Mouse (Mus musculus): Measurements from ENCODE around the gene Slc25a21. TPM values are rescaled to one million over a fixed set of nuclear protein-coding genes. Genes with fewer than 3 reads are reported as not detected.

Slc25a21 gene
- polyA plus RNA-seq, 1 experiment from 2014 or later = not detected

DNA sequence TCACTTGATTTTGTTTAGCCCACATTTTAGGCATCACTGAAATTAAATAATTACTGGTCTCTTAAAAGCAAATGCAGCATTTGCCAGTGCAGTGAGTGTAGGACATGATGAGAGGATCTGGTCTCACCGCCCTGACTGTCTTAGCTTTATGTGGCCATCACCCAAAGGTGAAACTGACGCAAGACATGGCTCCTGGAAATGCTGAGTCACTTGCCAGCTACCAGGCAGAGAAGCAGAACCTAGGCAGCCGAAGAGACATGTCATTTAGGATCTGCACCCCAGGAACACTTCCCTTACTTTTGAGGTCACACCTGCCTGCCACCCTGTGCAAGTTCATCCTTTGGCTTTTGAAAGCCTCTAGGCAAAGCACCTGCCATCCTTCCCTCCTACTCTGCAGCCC is 180.4 kb downstream of the Slc25a21 start:
- H3K9me3 ChIP-seq (ENCODE audit: control insufficient read depth, low read length) = no peaks in the 10 kb centered on the region
- H3K27me3 ChIP-seq (ENCODE audit: control insufficient read depth, insufficient read depth, low read length) = no peaks in the 10 kb centered on the region
- 87% methylated on average over 3 of the region's 3 CpGs for WGBS
- ATAC-seq (ENCODE audit: low FRiP score, low TSS enrichment) (no peak), DNase-seq (no peak)
- H3K4me3 ChIP-seq (replicated peaks; ENCODE audit: low read depth, low read length) = no peak overlapping the region
- H3K36me3 ChIP-seq (ENCODE audit: control insufficient read depth, insufficient read depth, low read length) = no peaks in the 10 kb centered on the region
- no peak overlapping the region for H3K27ac ChIP-seq (replicated peaks; ENCODE audit: low read depth, low read length)
- no peak overlapping the region for H3K4me2 ChIP-seq (ENCODE audit: low read length)
- no peaks in the 10 kb centered on the region for H3K4me1 ChIP-seq (ENCODE audit: control insufficient read depth, insufficient read depth, low read length)
- no peak overlapping the region for H3K9ac ChIP-seq (replicated peaks; ENCODE audit: low read length)

DNA sequence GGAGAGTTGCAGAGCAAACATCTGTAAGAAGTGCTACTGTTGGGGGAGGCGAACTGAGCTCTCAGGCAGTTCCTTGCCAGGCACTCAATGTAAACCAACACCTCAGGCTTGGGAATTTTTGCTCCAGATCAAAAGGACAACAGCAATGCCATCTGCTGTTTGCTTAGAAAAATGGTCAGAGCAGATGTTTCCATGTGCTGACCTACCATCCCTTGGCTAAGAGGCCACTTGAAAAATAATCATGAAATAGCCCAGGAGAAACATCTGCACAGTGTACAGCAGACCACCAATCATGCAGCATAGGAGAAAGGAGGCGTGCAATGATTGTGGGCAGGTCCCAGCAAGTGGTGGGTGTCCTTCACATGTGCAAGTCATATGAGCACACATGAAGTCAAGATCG is 180.9 kb downstream of the Slc25a21 start:
- Histone ChIP-seq H3K27ac (replicated peaks; ENCODE audit: low read depth, low read length) (no peak overlapping the region), H3K9ac (replicated peaks; ENCODE audit: low read length) (no peak overlapping the region), H3K4me3 (replicated peaks; ENCODE audit: low read depth, low read length) (no peak overlapping the region), H3K4me2 (ENCODE audit: low read length) (no peak overlapping the region), H3K27me3 (ENCODE audit: control insufficient read depth, insufficient read depth, low read length) (no peaks in the 10 kb centered on the region), H3K9me3 (ENCODE audit: control insufficient read depth, low read length) (no peaks in the 10 kb centered on the region), H3K36me3 (ENCODE audit: control insufficient read depth, insufficient read depth, low read length) (no peaks in the 10 kb centered on the region), H3K4me1 (ENCODE audit: control insufficient read depth, insufficient read depth, low read length) (no peaks in the 10 kb centered on the region)
- DNase-seq = no peak
- no peak for ATAC-seq (ENCODE audit: low FRiP score, low TSS enrichment)
- WGBS = 83% methylated on average over 3 of the region's 3 CpGs

- no peaks in the 10 kb centered on the region for H3K4me1 ChIP-seq (ENCODE audit: control insufficient read depth, insufficient read depth, low read length)
- WGBS = 66% methylated on average over 11 of the region's 11 CpGs
- H3K9ac ChIP-seq (replicated peaks; ENCODE audit: low read length) = no peak overlapping the region
- no peak overlapping the region for H3K4me3 ChIP-seq (replicated peaks; ENCODE audit: low read depth, low read length)
- H3K27ac ChIP-seq (replicated peaks; ENCODE audit: low read depth, low read length) = no peak overlapping the region
- H3K36me3 ChIP-seq (ENCODE audit: control insufficient read depth, insufficient read depth, low read length) = no peaks in the 10 kb centered on the region
- H3K27me3 ChIP-seq (ENCODE audit: control insufficient read depth, insufficient read depth, low read length) = no peaks in the 10 kb centered on the region
- ATAC-seq (ENCODE audit: low FRiP score, low TSS enrichment) (no peak), DNase-seq (no peak)
- no peaks in the 10 kb centered on the region for H3K9me3 ChIP-seq (ENCODE audit: control insufficient read depth, low read length)
- H3K4me2 ChIP-seq (ENCODE audit: low read length) = no peak overlapping the region
Measured at GRCm38 (mm10) chr12:57009010-57009409, 188.3 kb downstream of the Slc25a21 start.

- no peaks in the 10 kb centered on the region for H3K4me1 ChIP-seq (ENCODE audit: control insufficient read depth, insufficient read depth, low read length)
- no peaks in the 10 kb centered on the region for H3K27me3 ChIP-seq (ENCODE audit: control insufficient read depth, insufficient read depth, low read length)
- H3K27ac ChIP-seq (replicated peaks; ENCODE audit: low read depth, low read length) = no peak overlapping the region
- no peak overlapping the region for H3K4me2 ChIP-seq (ENCODE audit: low read length)
- WGBS = 11% methylated on average over 5 of the region's 5 CpGs
- H3K9me3 ChIP-seq (ENCODE audit: control insufficient read depth, low read length) = no peaks in the 10 kb centered on the region
- peak; percentile 85 for DNase-seq
- no peak overlapping the region for H3K9ac ChIP-seq (replicated peaks; ENCODE audit: low read length)
- no peaks in the 10 kb centered on the region for H3K36me3 ChIP-seq (ENCODE audit: control insufficient read depth, insufficient read depth, low read length)
- H3K4me3 ChIP-seq (replicated peaks; ENCODE audit: low read depth, low read length) = no peak overlapping the region
- ATAC-seq (ENCODE audit: low FRiP score, low TSS enrichment) = no peak
Measured at GRCm38 (mm10) chr12:56986049-56986448, 211.2 kb downstream of the Slc25a21 start.

DNA sequence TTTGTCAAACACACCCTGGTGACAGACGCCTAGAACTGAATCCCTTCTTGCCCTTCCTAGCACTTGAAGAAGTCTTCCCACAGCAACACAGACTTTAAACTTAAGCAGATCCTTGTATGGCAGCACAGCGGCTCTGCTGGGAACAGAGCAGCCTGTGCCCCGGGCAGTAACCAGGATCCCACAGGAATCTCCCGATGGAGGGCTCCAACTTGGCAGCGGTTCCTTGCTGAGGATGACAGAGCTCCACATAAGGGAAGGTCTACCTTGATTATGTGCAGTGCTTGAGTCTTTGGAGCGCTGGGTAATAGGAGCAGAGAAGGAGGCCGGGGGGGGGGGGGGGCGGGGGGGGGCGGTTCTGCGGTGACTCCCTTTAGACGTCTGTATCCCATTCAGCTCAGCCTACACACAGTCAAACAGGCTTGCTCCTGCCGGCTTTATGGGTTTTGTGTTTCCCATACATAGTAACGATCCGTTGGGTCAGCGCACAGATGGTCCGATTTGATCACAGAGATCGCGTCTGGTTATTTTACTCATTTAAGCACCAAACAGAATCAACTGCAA is 215.1 kb downstream of the Slc25a21 start:
- no peak for DNase-seq
- Histone ChIP-seq H3K4me2 (ENCODE audit: low read length) (no peak overlapping the region), H3K36me3 (ENCODE audit: control insufficient read depth, insufficient read depth, low read length) (no peaks in the 10 kb centered on the region), H3K27me3 (ENCODE audit: control insufficient read depth, insufficient read depth, low read length) (no peaks in the 10 kb centered on the region), H3K27ac (replicated peaks; ENCODE audit: low read depth, low read length) (no peak overlapping the region), H3K4me3 (replicated peaks; ENCODE audit: low read depth, low read length) (no peak overlapping the region), H3K9ac (replicated peaks; ENCODE audit: low read length) (no peak overlapping the region), H3K4me1 (ENCODE audit: control insufficient read depth, insufficient read depth, low read length) (no peaks in the 10 kb centered on the region), H3K9me3 (ENCODE audit: control insufficient read depth, low read length) (no peaks in the 10 kb centered on the region)
- 79% methylated on average over 16 of the region's 18 CpGs for WGBS
- ATAC-seq (ENCODE audit: low FRiP score, low TSS enrichment) = no peak

GRCm38 (mm10) chr12:56975256-56975655 is 222.0 kb downstream of the Slc25a21 start:
- H3K4me2 ChIP-seq (ENCODE audit: low read length) = no peak overlapping the region
- no peak for DNase-seq
- WGBS = 97% methylated on average over 6 of the region's 6 CpGs
- H3K27ac ChIP-seq (replicated peaks; ENCODE audit: low read depth, low read length) = no peak overlapping the region
- no peaks in the 10 kb centered on the region for H3K9me3 ChIP-seq (ENCODE audit: control insufficient read depth, low read length)
- no peak overlapping the region for H3K9ac ChIP-seq (replicated peaks; ENCODE audit: low read length)
- no peak for ATAC-seq (ENCODE audit: low FRiP score, low TSS enrichment)
- H3K4me3 ChIP-seq (replicated peaks; ENCODE audit: low read depth, low read length) = no peak overlapping the region
- H3K27me3 ChIP-seq (ENCODE audit: control insufficient read depth, insufficient read depth, low read length) = no peaks in the 10 kb centered on the region
- H3K36me3 ChIP-seq (ENCODE audit: control insufficient read depth, insufficient read depth, low read length) = no peaks in the 10 kb centered on the region
- no peaks in the 10 kb centered on the region for H3K4me1 ChIP-seq (ENCODE audit: control insufficient read depth, insufficient read depth, low read length)

DNA sequence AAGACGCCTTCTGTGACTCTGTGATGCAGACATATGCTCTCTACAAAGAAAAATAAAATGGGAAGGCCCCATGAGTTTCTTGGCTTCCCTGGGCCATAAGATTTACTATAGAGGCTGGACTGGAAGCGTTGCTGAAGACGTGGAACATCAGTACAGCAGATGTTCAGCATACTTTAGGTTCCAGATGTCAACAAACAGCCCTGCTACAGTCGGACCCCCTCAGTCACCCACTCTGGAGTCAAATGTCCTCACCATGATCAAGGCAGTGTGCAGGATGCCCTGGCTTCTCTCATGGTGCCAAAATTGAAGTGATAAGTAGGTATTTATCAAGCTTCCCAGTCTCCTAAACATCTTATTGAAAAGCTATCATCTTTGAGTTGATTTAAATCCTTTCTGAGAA is 234.0 kb downstream of the Slc25a21 start:
- no peak overlapping the region for H3K27ac ChIP-seq (replicated peaks; ENCODE audit: low read depth, low read length)
- H3K9ac ChIP-seq (replicated peaks; ENCODE audit: low read length) = no peak overlapping the region
- H3K4me1 ChIP-seq (ENCODE audit: control insufficient read depth, insufficient read depth, low read length) = no peaks in the 10 kb centered on the region
- H3K36me3 ChIP-seq (ENCODE audit: control insufficient read depth, insufficient read depth, low read length) = no peaks in the 10 kb centered on the region
- no peaks in the 10 kb centered on the region for H3K9me3 ChIP-seq (ENCODE audit: control insufficient read depth, low read length)
- no peaks in the 10 kb centered on the region for H3K27me3 ChIP-seq (ENCODE audit: control insufficient read depth, insufficient read depth, low read length)
- DNase-seq = no peak
- H3K4me2 ChIP-seq (ENCODE audit: low read length) = no peak overlapping the region
- H3K4me3 ChIP-seq (replicated peaks; ENCODE audit: low read depth, low read length) = no peak overlapping the region
- 86% methylated on average over 4 of the region's 4 CpGs for WGBS
- ATAC-seq (ENCODE audit: low FRiP score, low TSS enrichment) = no peak

DNA sequence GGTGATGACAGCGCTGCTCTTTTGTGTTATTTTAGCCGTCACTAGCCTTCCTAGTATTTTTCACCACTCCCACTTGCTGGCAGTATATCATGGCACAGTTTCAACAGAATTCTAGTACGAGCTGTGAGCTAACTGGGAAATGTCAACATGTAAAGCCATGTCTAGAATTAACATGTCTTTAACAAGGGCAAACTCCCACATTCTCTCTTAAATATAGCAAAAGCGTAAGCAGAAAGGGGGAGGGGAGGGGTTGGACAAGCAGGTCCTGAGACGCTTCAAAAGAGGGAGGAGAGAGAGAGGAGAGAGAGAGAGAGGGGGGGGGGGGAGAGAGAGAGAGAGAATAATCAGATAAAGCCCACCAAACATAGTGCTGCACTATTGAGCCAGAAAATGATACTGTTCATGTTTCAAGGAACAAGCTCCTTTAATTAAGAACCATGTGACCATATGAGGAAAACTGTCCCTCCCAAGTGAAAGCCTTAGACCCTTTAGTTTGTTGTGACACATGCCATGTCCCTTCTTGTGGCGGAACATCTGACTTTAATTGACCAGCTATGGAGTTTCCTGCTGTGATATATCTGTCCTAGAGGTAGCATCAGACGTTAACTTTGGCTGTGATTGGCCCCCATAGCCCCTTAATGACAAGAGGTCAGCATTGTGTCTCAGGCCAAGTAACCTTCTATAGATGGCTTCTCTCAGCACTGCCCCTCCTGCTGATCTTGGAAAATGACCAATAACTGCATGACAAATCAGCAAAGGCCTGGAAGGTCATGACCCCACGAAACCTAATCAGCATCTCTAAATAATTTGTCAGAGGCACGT is 237.8 kb downstream of the Slc25a21 start:
- no peaks in the 10 kb centered on the region for H3K27me3 ChIP-seq (ENCODE audit: control insufficient read depth, insufficient read depth, low read length)
- H3K4me1 ChIP-seq (ENCODE audit: control insufficient read depth, insufficient read depth, low read length) = no peaks in the 10 kb centered on the region
- WGBS = 19% methylated on average over 9 of the region's 9 CpGs
- no peak overlapping the region for H3K9ac ChIP-seq (replicated peaks; ENCODE audit: low read length)
- peak overlapping the region; percentile 24; the same call in 1 of the 2 replicates for H3K4me2 ChIP-seq (ENCODE audit: low read length)
- no peak overlapping the region for H3K4me3 ChIP-seq (replicated peaks; ENCODE audit: low read depth, low read length)
- DNase-seq (peak; percentile 18), ATAC-seq (ENCODE audit: low FRiP score, low TSS enrichment) (no peak)
- H3K9me3 ChIP-seq (ENCODE audit: control insufficient read depth, low read length) = no peaks in the 10 kb centered on the region
- no peaks in the 10 kb centered on the region for H3K36me3 ChIP-seq (ENCODE audit: control insufficient read depth, insufficient read depth, low read length)
- no peak overlapping the region for H3K27ac ChIP-seq (replicated peaks; ENCODE audit: low read depth, low read length)

DNA sequence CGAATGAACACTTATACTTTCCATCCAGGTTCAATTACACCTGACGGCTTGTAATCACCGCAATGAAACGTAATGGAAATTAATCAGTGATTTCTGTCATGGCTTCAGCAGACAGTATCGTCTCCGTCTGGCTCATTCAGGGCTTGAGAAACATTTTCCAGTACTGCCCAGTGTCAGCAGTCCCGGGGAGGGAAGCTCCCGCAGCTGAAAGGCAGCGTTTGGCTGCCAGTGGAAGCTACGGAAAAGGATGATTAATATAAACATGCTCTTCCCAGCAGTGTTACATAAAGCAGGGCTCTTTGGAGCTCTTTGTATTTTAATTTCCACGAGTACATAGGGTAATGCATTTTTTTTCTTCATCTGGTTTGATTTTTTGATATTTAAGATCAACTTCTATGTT is 239.0 kb downstream of the Slc25a21 start:
- no peaks in the 10 kb centered on the region for H3K9me3 ChIP-seq (ENCODE audit: control insufficient read depth, low read length)
- no peak overlapping the region for H3K4me3 ChIP-seq (replicated peaks; ENCODE audit: low read depth, low read length)
- no peaks in the 10 kb centered on the region for H3K4me1 ChIP-seq (ENCODE audit: control insufficient read depth, insufficient read depth, low read length)
- H3K4me2 ChIP-seq (ENCODE audit: low read length) = no peak overlapping the region
- no peaks in the 10 kb centered on the region for H3K27me3 ChIP-seq (ENCODE audit: control insufficient read depth, insufficient read depth, low read length)
- ATAC-seq (ENCODE audit: low FRiP score, low TSS enrichment) (no peak), DNase-seq (no peak)
- no peak overlapping the region for H3K9ac ChIP-seq (replicated peaks; ENCODE audit: low read length)
- H3K27ac ChIP-seq (replicated peaks; ENCODE audit: low read depth, low read length) = no peak overlapping the region
- H3K36me3 ChIP-seq (ENCODE audit: control insufficient read depth, insufficient read depth, low read length) = no peaks in the 10 kb centered on the region
- 54% methylated on average over 11 of the region's 11 CpGs for WGBS

Measured in midbrain, embryonic 14.5 days (tissue).